Mouse (Mus musculus): ENCODE results near the gene Btbd17.

Btbd17 gene

DNA sequence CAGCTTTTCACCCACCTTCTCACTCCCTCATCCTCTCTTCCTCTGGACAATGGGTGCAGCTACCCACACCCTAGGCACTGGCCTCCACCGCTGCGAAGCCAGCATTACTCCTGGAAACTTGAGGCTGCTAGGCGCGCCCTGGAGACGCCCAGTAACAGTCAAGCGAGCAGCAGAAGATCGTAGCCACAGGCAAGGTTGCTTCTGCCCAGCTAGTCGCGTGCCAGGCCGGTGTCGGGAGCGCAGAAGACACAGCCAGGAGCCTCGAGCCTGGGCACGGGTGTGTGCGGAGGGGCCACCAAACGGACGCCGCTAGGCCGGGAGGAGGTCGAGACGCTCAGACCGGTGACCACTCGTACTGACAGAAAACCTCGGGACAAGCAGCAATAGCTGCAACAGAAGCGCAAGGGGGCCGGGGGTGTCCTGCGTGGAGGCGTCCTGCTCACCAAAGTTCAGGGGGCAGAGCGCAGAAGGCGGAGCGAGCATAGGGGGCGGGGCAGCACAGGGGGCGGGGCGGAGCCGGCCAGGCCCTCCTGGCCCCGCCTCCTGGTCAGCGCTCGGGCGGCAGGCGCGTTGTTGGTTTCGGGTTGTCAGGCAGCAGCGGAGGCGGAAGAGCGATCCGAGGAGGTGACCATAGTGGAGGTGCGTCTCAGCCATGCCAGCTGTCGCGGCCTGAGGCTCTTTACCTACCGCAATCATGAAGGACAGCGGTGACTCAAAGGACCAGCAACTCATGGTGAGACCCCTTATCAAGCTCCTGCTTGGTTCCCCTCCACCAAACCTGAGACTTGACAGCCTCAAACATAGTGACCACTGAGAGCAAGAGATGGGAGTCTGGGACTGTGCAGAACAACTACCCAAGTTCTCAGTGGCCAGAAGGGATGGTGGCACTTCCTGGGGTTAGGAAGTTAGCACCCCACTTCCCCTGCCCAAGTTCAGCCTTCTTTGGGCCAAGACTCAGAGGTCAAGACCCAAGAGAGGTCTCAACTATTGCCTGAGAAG, 30.6 kb downstream of the Btbd17 start, which contains the start of gene Kif19a:
Gene Kif19a (plus strand): TSS at position 569 of the 999 bp plus-strand sequence.
- no peak for DNase-seq (ENCODE audit: extremely low read depth, low read depth)

DNA sequence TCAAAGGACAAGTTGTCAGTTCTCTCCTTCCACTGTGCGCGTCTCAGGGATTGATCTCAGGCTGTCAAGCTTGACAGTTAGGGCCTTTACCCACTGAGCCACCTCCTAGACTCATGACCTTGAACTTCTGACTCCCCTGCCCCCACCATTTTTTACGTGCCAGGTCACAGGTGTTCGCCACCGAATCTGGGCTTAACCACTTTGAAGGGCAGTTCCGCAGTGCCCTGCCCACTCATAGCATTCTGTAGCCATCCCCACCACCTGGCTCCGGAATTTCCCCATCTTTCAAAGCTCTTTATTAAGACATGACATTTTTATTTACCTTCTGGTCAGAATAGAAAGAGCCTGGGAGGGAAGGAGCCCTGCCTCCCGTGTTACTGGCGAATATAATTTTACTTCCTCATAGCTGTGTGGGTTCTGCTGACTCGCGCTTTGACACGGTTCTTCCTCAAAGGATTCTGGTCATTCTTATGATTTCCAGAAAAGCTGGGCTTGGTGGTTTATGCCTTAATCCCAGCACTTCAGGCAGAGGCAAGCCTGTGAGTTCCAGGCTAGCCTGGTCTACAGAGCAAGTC, 48.1 kb downstream of the Btbd17 start:
- DNase-seq (ENCODE audit: extremely low read depth, low read depth) = no peak

- peak; percentile 54 for DNase-seq (ENCODE audit: extremely low read depth, low read depth)
These were observed 50.6 kb downstream of the Btbd17 start for GRCm38 (mm10) chr11:114745134-114745533.

DNA sequence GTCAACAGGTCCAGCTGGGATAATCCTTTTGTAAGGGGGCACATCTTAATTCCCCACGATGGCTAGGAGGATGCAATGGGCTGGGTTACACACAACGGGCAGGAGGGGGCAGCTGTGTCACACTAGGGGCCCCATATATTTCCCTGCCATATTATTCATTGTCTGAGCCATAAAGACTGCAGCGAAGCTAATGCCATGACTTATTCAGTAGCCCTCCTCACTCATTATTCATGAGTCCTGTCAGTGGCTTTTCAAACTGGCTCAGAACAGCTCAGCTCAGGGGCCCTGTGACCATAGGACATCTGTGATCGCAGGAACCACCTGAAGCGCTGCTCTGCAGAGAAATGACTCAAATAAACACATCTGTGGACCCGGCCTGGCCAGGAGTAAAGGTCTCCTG, 54.3 kb downstream of the Btbd17 start:
- no peak for DNase-seq (ENCODE audit: extremely low read depth, low read depth)
